Mouse (Mus musculus): ENCODE data around the gene Larp1b. TPM values are rescaled to one million over a fixed set of nuclear protein-coding genes. Genes with fewer than 3 reads are reported as not detected.

The Larp1b gene
- polyA plus RNA-seq (2012; rRNA removed; ENCODE audit: low replicate concordance) = 7.5 and 13.8 TPM in 2 replicates

GRCm38 (mm10) chr3:40949170-40949902 is at the start of gene Larp1b:
Gene Larp1b (plus strand): TSS chr3:40949828.

GRCm38 (mm10) chr3:40902443-40902842 is 47.2 kb upstream of the Larp1b start, which contains the start of gene 1700034I23Rik:
Gene 1700034I23Rik (minus strand): TSS chr3:40902543.

GRCm38 (mm10) chr3:41082885-41083789 is 133.5 kb downstream of the Larp1b start, which contains the start of gene Pgrmc2:
Gene Pgrmc2 (minus strand): TSS chr3:41083046.

Other genes with a start within 250 kb of the Larp1b start
- gene Slc25a31, start 241.0 kb upstream of the Larp1b start, polyA plus RNA-seq (2012; rRNA removed; ENCODE audit: low replicate concordance) = 0.04 and 0.12 TPM in 2 replicates
- 3.4 and 9.1 TPM in 2 replicates for gene Hspa4l, start 205.3 kb upstream of the Larp1b start, polyA plus RNA-seq (2012; rRNA removed; ENCODE audit: low replicate concordance)
- gene Plk4, start 149.8 kb upstream of the Larp1b start, polyA plus RNA-seq (2012; rRNA removed; ENCODE audit: low replicate concordance) = 2.6 and 5.2 TPM in 2 replicates
- gene Mfsd8, start 102.9 kb upstream of the Larp1b start, polyA plus RNA-seq (2012; rRNA removed; ENCODE audit: low replicate concordance) = 8.0 and 21.5 TPM in 2 replicates
- 3.8 and 5.8 TPM in 2 replicates for gene Abhd18, start 102.9 kb upstream of the Larp1b start, polyA plus RNA-seq (2012; rRNA removed; ENCODE audit: low replicate concordance)
- gene 1700034I23Rik, start 47.3 kb upstream of the Larp1b start, polyA plus RNA-seq (2012; rRNA removed; ENCODE audit: low replicate concordance) = not detected in 2 replicates
- gene Pgrmc2, start 133.2 kb downstream of the Larp1b start, polyA plus RNA-seq (2012; rRNA removed; ENCODE audit: low replicate concordance) = 28.7 and 31.1 TPM in 2 replicates

Measured in subcutaneous adipose tissue, adult 2 months (tissue).